Mouse (Mus musculus): ENCODE results near the gene Bin2. TPM values are rescaled to one million over a fixed set of nuclear protein-coding genes. Genes with fewer than 3 reads are reported as not detected.

The Bin2 gene
- polyA plus RNA-seq, 1 experiment from 2014 or later: 62.1 TPM

DNA sequence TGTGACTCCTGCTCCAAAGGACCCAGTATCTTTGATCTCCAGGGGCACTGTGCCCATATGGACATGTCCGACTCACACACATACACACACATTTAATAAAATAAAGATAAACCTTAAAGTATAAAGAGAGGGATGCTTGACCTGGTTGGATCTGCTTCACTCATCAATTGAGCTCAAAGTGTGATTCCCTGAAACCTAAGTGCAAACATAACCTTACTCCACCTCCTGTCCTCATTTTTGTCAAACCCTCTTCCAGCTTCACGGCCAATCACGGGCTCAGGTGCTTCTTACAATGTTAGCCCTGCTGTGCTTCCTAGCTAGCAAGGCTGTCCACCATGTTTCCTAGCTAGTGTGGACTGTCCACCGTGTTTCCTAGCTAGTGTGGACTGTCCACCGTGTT, 14.2 kb downstream of the Bin2 start:
- Histone ChIP-seq H3K27ac (ENCODE audit: low read depth, low read length) (no peak overlapping the region), H3K9me3 (ENCODE audit: control insufficient read depth, low read length) (no peaks in the 10 kb centered on the region), H3K36me3 (ENCODE audit: control insufficient read depth, insufficient read depth, low read length) (no peaks in the 10 kb centered on the region; the same call in 1 of the 2 replicates), H3K4me3 (ENCODE audit: low read depth, low read length) (no peak overlapping the region), H3K27me3 (replicated peaks; ENCODE audit: control insufficient read depth, insufficient read depth, low read length) (no peaks in the 10 kb centered on the region), H3K4me2 (no peak overlapping the region), H3K4me1 (replicated peaks; ENCODE audit: control insufficient read depth, insufficient read depth, low read length) (no peaks in the 10 kb centered on the region), H3K9ac (ENCODE audit: low read depth, low read length) (no peak overlapping the region)
- DNase-seq (ENCODE audit: low spot score) (no peak), ATAC-seq (replicated peaks; ENCODE audit: low FRiP score) (no peak)
- 83% methylated on average over 5 of the region's 5 CpGs for WGBS

DNA sequence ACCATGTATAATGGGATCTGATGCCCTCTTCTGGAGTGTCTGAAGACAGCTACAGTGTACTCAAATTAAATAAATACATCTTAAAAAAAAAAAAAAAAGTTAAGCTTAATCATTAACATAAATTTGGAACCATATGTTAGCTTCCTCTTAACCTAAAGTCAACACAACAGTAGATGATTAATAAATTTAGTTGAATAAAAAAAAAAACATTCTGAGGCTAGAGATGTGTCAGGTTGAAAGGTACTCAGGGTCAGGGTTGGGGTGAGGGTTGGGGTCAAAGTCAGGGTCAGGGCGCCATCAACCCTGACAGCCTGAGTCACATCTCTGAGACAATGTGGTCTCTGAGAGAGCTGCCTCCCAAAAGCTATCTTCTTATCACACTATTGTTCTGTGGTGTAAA, 15.1 kb downstream of the Bin2 start:
- Histone ChIP-seq H3K9ac (ENCODE audit: low read depth, low read length) (no peak overlapping the region), H3K4me1 (replicated peaks; ENCODE audit: control insufficient read depth, insufficient read depth, low read length) (no peaks in the 10 kb centered on the region), H3K36me3 (ENCODE audit: control insufficient read depth, insufficient read depth, low read length) (no peaks in the 10 kb centered on the region; the same call in 1 of the 2 replicates), H3K9me3 (ENCODE audit: control insufficient read depth, low read length) (no peaks in the 10 kb centered on the region), H3K4me2 (no peak overlapping the region), H3K4me3 (ENCODE audit: low read depth, low read length) (no peak overlapping the region), H3K27me3 (replicated peaks; ENCODE audit: control insufficient read depth, insufficient read depth, low read length) (no peaks in the 10 kb centered on the region), H3K27ac (ENCODE audit: low read depth, low read length) (no peak overlapping the region)
- ATAC-seq (replicated peaks; ENCODE audit: low FRiP score) (no peak), DNase-seq (ENCODE audit: low spot score) (no peak)
- WGBS: 71% methylated on average over 1 of the region's 1 CpGs

DNA sequence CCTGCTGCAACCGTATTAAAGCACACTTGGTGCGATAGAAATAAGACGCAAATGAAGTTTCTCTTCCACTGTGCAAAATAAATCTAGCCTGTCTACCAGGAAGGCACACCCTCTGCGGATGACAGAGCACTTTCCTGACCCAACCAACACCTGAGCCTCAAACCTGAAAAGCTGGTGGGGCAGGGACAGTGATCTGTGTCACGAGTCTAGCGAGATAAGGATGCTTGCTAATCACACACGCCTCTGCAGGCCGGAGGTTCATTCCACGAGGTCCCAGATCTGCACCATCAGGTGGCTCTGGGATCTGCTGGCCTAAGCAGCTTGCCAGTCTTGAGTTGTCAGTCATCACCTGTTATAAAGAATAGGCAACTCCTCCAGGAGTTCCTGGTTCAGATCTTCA, 17.7 kb downstream of the Bin2 start:
- 61% methylated on average over 9 of the region's 9 CpGs for WGBS
- Histone ChIP-seq H3K9ac (ENCODE audit: low read depth, low read length) (no peak overlapping the region), H3K27ac (ENCODE audit: low read depth, low read length) (no peak overlapping the region), H3K27me3 (replicated peaks; ENCODE audit: control insufficient read depth, insufficient read depth, low read length) (no peaks in the 10 kb centered on the region), H3K36me3 (ENCODE audit: control insufficient read depth, insufficient read depth, low read length) (no peaks in the 10 kb centered on the region; the same call in 1 of the 2 replicates), H3K4me2 (no peak overlapping the region), H3K9me3 (ENCODE audit: control insufficient read depth, low read length) (no peaks in the 10 kb centered on the region), H3K4me1 (replicated peaks; ENCODE audit: control insufficient read depth, insufficient read depth, low read length) (no peaks in the 10 kb centered on the region), H3K4me3 (ENCODE audit: low read depth, low read length) (no peak overlapping the region)
- no peak for DNase-seq (ENCODE audit: low spot score)
- ATAC-seq (replicated peaks; ENCODE audit: low FRiP score): no peak

DNA sequence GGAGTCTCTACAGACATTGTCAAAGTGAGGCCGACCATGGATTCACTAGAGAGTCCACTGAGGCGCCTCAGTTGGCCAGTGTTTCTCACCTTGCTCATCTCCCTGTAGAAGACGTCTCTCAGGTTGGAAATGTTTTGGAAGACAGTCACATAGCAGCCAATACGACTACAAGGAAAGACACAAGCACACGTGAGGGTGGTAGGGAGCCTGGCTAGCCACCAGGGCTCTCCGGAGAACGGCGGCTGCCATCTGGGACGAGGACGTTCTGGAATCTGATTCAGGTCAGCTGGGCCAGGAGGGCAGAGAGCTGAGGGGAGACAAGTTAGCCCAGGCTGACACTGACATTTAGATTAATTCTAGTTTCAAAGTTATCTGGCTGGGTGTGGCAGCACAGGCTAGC, 19.2 kb downstream of the Bin2 start:
- no peaks in the 10 kb centered on the region for H3K27me3 ChIP-seq (replicated peaks; ENCODE audit: control insufficient read depth, insufficient read depth, low read length)
- H3K9ac ChIP-seq (ENCODE audit: low read depth, low read length): no peak overlapping the region
- WGBS: 81% methylated on average over 10 of the region's 10 CpGs
- H3K36me3 ChIP-seq (ENCODE audit: control insufficient read depth, insufficient read depth, low read length): no peaks in the 10 kb centered on the region
- ATAC-seq (replicated peaks; ENCODE audit: low FRiP score) (no peak), DNase-seq (ENCODE audit: low spot score) (no peak)
- H3K4me2 ChIP-seq: no peak overlapping the region
- no peaks in the 10 kb centered on the region for H3K4me1 ChIP-seq (replicated peaks; ENCODE audit: control insufficient read depth, insufficient read depth, low read length)
- H3K9me3 ChIP-seq (ENCODE audit: control insufficient read depth, low read length): no peaks in the 10 kb centered on the region
- H3K27ac ChIP-seq (ENCODE audit: low read depth, low read length): no peak overlapping the region
- no peak overlapping the region for H3K4me3 ChIP-seq (ENCODE audit: low read depth, low read length)

DNA sequence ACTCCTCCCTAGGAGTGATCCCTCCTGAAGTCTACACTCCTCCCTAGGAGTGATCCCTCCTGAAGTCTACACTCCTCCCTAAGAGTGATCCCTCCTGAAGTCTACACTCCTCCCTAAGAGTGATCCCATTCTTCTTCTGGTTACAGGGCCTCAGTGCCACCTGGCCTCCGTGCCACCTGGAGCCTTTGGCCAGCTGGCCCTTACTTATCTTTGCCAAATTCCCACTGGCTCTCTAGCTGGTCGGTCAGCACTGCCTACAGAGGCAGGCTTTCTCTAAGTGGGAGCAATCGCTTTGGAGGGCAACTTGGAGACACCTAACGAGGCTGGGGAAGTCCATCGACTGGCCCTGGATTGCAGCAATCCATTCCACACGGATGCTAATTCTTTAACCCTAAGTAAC, 23.2 kb downstream of the Bin2 start:
- Histone ChIP-seq H3K27ac (ENCODE audit: low read depth, low read length) (no peak overlapping the region), H3K4me2 (no peak overlapping the region), H3K4me1 (replicated peaks; ENCODE audit: control insufficient read depth, insufficient read depth, low read length) (no peaks in the 10 kb centered on the region), H3K9ac (ENCODE audit: low read depth, low read length) (no peak overlapping the region), H3K36me3 (ENCODE audit: control insufficient read depth, insufficient read depth, low read length) (no peaks in the 10 kb centered on the region), H3K4me3 (ENCODE audit: low read depth, low read length) (no peak overlapping the region), H3K9me3 (ENCODE audit: control insufficient read depth, low read length) (no peaks in the 10 kb centered on the region), H3K27me3 (replicated peaks; ENCODE audit: control insufficient read depth, insufficient read depth, low read length) (no peaks in the 10 kb centered on the region)
- 74% methylated on average over 6 of the region's 6 CpGs for WGBS
- ATAC-seq (replicated peaks; ENCODE audit: low FRiP score) (no peak), DNase-seq (ENCODE audit: low spot score) (no peak)

DNA sequence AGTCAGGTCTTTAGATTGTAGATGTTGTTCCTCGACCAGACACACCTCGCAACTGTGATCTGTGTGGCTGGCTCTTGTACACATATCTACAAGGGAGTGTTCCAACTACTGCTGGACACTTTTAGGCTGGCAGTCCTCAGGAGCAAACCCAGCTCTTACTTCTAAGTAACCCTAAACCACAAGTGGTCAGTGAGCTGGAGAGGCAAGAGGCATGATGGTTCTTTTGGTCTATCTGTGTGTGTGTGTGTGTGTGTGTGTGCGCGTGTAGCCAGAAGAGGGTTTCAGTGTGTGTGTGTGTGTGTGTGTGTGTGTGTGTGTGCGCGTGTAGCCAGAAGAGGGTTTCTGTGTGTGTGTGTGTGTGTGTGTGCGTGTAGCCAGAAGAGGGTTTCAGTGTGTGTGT, 26.9 kb downstream of the Bin2 start:
- Histone ChIP-seq H3K36me3 (ENCODE audit: control insufficient read depth, insufficient read depth, low read length) (no peaks in the 10 kb centered on the region), H3K9me3 (ENCODE audit: control insufficient read depth, low read length) (no peaks in the 10 kb centered on the region), H3K4me3 (ENCODE audit: low read depth, low read length) (no peak overlapping the region), H3K4me1 (replicated peaks; ENCODE audit: control insufficient read depth, insufficient read depth, low read length) (0 out of 2 replicates have a peak, but pooled peaks cover 2% of the 10 kb centered on the region), H3K4me2 (no peak overlapping the region), H3K27ac (ENCODE audit: low read depth, low read length) (no peak overlapping the region), H3K9ac (ENCODE audit: low read depth, low read length) (no peak overlapping the region), H3K27me3 (replicated peaks; ENCODE audit: control insufficient read depth, insufficient read depth, low read length) (peaks cover 10% of the 10 kb centered on the region)
- ATAC-seq (replicated peaks; ENCODE audit: low FRiP score) (no peak), DNase-seq (ENCODE audit: low spot score) (no peak)
- 87% methylated on average over 7 of the region's 7 CpGs for WGBS

DNA sequence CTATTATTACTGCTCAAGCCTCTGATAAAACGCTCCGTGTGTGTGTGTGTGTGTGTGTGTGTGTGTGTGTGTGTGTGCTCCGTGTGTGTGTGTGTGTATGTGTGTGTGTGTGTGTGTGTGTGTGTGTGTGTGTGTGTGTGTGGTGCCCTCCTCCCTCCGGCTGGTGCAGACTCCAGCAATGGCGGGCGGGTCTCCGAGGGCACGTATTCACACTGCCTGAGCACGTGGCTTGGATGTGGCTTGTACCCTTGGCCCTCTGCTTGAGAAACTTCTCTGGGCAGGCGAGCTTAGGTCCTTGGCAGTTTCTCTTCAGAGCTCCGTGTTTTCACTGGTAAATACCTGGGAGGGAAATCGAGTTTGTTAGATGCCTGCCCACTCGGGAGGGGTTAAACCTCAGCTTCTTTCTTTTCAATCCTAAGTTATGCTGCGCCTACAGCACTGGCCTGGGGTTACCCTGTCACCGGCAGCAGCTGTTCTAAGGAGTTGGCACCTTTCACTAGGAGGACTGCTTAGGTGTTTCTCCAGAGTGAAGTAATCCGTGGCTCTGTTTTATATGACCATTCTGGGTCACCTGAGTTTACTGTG, 28.0 kb downstream of the Bin2 start:
- no peak for ATAC-seq (replicated peaks; ENCODE audit: low FRiP score)
- Histone ChIP-seq H3K4me3 (ENCODE audit: low read depth, low read length) (no peak overlapping the region), H3K4me2 (no peak overlapping the region), H3K9ac (ENCODE audit: low read depth, low read length) (no peak overlapping the region), H3K9me3 (ENCODE audit: control insufficient read depth, low read length) (no peaks in the 10 kb centered on the region), H3K27me3 (replicated peaks; ENCODE audit: control insufficient read depth, insufficient read depth, low read length) (peaks cover 22% of the 10 kb centered on the region), H3K27ac (ENCODE audit: low read depth, low read length) (no peak overlapping the region), H3K4me1 (replicated peaks; ENCODE audit: control insufficient read depth, insufficient read depth, low read length) (peaks cover 9% of the 10 kb centered on the region), H3K36me3 (ENCODE audit: control insufficient read depth, insufficient read depth, low read length) (no peaks in the 10 kb centered on the region)
- 79% methylated on average over 16 of the region's 16 CpGs for WGBS
- no peak for DNase-seq (ENCODE audit: low spot score)

DNA sequence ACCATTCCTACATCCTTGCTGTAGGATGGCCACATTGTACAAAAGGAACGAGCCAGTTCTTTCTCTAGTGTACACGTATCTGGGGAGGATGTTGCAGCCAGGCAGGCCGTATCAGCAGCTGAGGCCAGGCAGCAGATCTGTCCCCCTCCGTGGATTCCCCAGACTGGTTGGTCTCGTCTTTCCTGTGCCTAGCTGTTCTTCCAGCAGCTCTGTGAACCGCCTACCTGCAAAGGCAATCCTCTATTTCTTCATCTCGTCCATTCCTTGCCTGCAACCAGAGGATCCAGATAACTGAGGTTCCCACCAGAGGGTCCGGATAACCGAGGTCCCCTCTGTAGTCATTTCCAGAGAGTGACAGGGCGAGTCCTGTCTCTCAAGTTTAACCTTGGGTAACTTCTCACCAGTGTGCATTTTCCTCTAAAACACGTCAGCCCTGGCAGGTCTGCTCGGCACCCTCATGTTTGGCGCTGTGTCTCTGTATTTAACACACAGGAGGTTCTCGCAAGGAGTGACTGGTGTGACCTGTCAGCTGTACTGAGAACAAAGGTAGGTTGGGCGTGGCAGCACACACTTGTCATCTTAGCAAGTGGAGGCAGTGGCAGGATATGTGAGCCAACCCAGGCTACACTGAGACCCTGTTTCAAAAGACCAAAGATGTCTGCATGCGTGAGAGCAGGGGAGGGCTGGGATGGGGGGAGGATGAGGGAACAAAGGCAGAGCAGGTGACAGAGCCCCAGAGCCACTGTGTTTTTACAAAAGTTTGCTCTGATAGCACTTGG, 29.2 kb downstream of the Bin2 start:
- Histone ChIP-seq H3K27ac (ENCODE audit: low read depth, low read length) (no peak overlapping the region), H3K36me3 (ENCODE audit: control insufficient read depth, insufficient read depth, low read length) (no peaks in the 10 kb centered on the region), H3K4me2 (no peak overlapping the region), H3K27me3 (replicated peaks; ENCODE audit: control insufficient read depth, insufficient read depth, low read length) (peaks cover 33% of the 10 kb centered on the region), H3K9me3 (ENCODE audit: control insufficient read depth, low read length) (no peaks in the 10 kb centered on the region), H3K9ac (ENCODE audit: low read depth, low read length) (no peak overlapping the region), H3K4me3 (ENCODE audit: low read depth, low read length) (no peak overlapping the region), H3K4me1 (replicated peaks; ENCODE audit: control insufficient read depth, insufficient read depth, low read length) (peaks cover 18% of the 10 kb centered on the region)
- ATAC-seq (replicated peaks; ENCODE audit: low FRiP score) (no peak), DNase-seq (ENCODE audit: low spot score) (no peak)
- WGBS: 72% methylated on average over 16 of the region's 16 CpGs

DNA sequence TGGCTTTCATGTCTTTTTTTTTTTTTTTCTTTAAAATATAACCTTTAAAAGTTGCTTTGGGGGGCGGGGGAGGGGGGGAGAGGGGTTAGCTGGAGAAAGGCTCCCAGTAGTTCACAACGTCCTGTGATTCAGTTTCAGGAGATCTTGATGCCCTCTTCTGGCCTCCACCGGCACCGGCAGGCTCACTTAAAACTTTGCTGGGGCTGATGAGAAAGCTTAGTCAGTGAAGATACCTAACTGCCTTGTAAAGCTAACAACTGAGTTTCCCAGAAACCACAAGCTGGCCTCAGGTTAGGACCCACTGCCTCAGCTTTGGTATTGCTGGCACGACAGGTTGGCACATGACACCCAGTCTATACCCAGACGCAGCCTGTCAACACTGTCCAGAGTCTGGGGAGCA, 31.7 kb downstream of the Bin2 start:
- H3K27me3 ChIP-seq (replicated peaks; ENCODE audit: control insufficient read depth, insufficient read depth, low read length): peaks cover 43% of the 10 kb centered on the region
- H3K4me2 ChIP-seq: peak overlapping the region; percentile 97
- H3K9me3 ChIP-seq (ENCODE audit: control insufficient read depth, low read length): no peaks in the 10 kb centered on the region
- H3K4me1 ChIP-seq (replicated peaks; ENCODE audit: control insufficient read depth, insufficient read depth, low read length): peaks cover 23% of the 10 kb centered on the region
- no peaks in the 10 kb centered on the region for H3K36me3 ChIP-seq (ENCODE audit: control insufficient read depth, insufficient read depth, low read length)
- no peak for ATAC-seq (replicated peaks; ENCODE audit: low FRiP score)
- no peak for DNase-seq (ENCODE audit: low spot score)
- no peak overlapping the region for H3K9ac ChIP-seq (ENCODE audit: low read depth, low read length)
- WGBS: 14% methylated on average over 6 of the region's 6 CpGs
- peak overlapping the region; percentile 63; the same call in 1 of the 2 replicates for H3K4me3 ChIP-seq (ENCODE audit: low read depth, low read length)
- H3K27ac ChIP-seq (ENCODE audit: low read depth, low read length): no peak overlapping the region
